ENCODE assay signal across 8 mouse cellular contexts in genomic region chr11:101086756-101087681, GRCm38 (mm10). TPM values are rescaled to one million over a fixed set of nuclear protein-coding genes. Genes with fewer than 3 reads are reported as not detected.
DNase-seq lines count a peak whose midpoint lies in the region; ATAC-seq and TF ChIP-seq lines count a peak whose summit lies in the region.

TSS of gene Mlx (plus strand) at chr11:101087277.

- H3K27me3 ChIP-seq in forebrain, embryonic 15.5 days: no peaks in the 10 kb centered on the region

- H3K9ac ChIP-seq in forebrain, embryonic 15.5 days (replicated peaks): peak within 1 kb of the TSS; percentile 76

- peak; percentile 76; the same call in 1 of the 2 replicates for TF ChIP-seq POLR2A in lung, adult 2 months (IDR thresholded peaks at IDR 0.05; ENCODE audit: borderline replicate concordance, extremely low read depth, low read depth, low read length)

- DNase-seq in ES-CJ7 (ENCODE audit: low read depth, low spot score): peak; percentile 95
- peak; percentile 87 for DNase-seq in cerebellum, adult 11 months
- peak; percentile 85 for DNase-seq in heart, postnatal 25 days (ENCODE audit: low spot score)
- peak; percentile 87 to 95 for DNase-seq in layer of hippocampus, adult 18-20 months (ENCODE audit: low spot score in 2 of 2)
- DNase-seq in lung, adult 2 months: peak; percentile 85
- peak; percentile 84 to 88 for DNase-seq in thymus, adult 18-20 months

- H3K4me1 ChIP-seq in forebrain, embryonic 15.5 days: peaks cover 38% of the 10 kb centered on the region
- H3K4me1 ChIP-seq in lung, adult 2 months (ENCODE audit: control insufficient read depth, insufficient read depth, low read length): peaks cover 12% of the 10 kb centered on the region

- no peaks in the 10 kb centered on the region for H3K9me3 ChIP-seq in forebrain, embryonic 15.5 days

- WGBS in forebrain, embryonic 15.5 days: under 1% methylated on average over 52 of the region's 52 CpGs
- 1% methylated on average over 52 of the region's 52 CpGs for WGBS in lung, adult 2 months

- H3K4me3 ChIP-seq in forebrain, embryonic 15.5 days: peak within 1 kb of the TSS; percentile 73
- peak within 1 kb of the TSS; percentile 85 for H3K4me3 ChIP-seq in lung, adult 2 months (replicated peaks; ENCODE audit: extremely low read depth, low read depth, low read length)

- peak within 1 kb of the TSS; percentile 86 for H3K27ac ChIP-seq in forebrain, embryonic 15.5 days (replicated peaks)

- ATAC-seq in forebrain, embryonic 15.5 days (replicated peaks): peak; percentile 82
- ATAC-seq in neutrophil, adult 5-6 weeks (ENCODE audit: extremely low read depth, insufficient number of reproducible peaks, low FRiP score, poor library complexity, severe bottlenecking): peak; percentile 62

- no peak for TF ChIP-seq CTCF in lung, adult 2 months (IDR thresholded peaks at IDR 0.05; ENCODE audit: insufficient read depth, low read length)

- peaks cover 35% of the 10 kb centered on the region for H3K36me3 ChIP-seq in forebrain, embryonic 15.5 days

- H3K4me2 ChIP-seq in forebrain, embryonic 15.5 days (replicated peaks): peak within 1 kb of the TSS; percentile 89

- intact Hi-C loops in heart, postnatal 25 days (cut with DNase I): loop anchor here (5.0 kb wide), 1 partner anchor 165 kb away; the partner anchor contains the start of gene Vps25

RNA-seq across cellular contexts. Expression of gene Mlx, which starts in this region (rescaled TPM):
- polyA plus RNA-seq in forebrain, embryonic 15.5 days (2015; fragmentation: Nextera tagmentation; extraction: Ambion mirVana): 92.9 and 96.5 TPM in 2 replicates
- total RNA-seq in heart, postnatal 25 days (2021): 10 to 100 TPM; 19.1 to 21.4 TPM
- 10 to 100 TPM; 41.6 to 44.3 TPM for total RNA-seq in layer of hippocampus, adult 18-20 months (2021)
- 25.5 and 47.0 TPM in 2 replicates for polyA plus RNA-seq in lung, adult 2 months (2012; rRNA removed)
- 38.7 and 46.3 TPM in 2 replicates for total RNA-seq in neutrophil, adult 5-6 weeks (2017)

Comparison
In these comparisons a context has a peak if more than half of its experiments do, and no peak if none do; other contexts are left out.
1. Peak in every context shown above with its lines: DNase-seq, ATAC-seq, H3K4me3 ChIP-seq and H3K27ac ChIP-seq.